In genomic region chr1:87200811-87201210, GRCm38 (mm10) we compare ENCODE assay signal across 39 mouse cellular contexts. TPM values are rescaled to one million over a fixed set of nuclear protein-coding genes. Genes with fewer than 3 reads are reported as not detected.
"Had no signal": no experiment of that assay in that cellular context is flagged by ENCODE, and none has a peak within 500 bp of the region (broad histone marks: within the 10 kb centered on the region; RNA-seq: fewer than 3 reads in every experiment).

No protein-coding gene starts in this region.

- H3K9ac ChIP-seq: heart, embryonic 13.5 days; heart, embryonic 15.5 days; hindbrain, embryonic 12.5 days; hindbrain, embryonic 14.5 days; intestine, embryonic 15.5 days; limb, embryonic 12.5 days; liver, embryonic 13.5 days had no signal

- DNase-seq: gastrocnemius, adult 2 months; gastrocnemius, postnatal 10 days; gastrocnemius, postnatal 25 days; heart, adult 18-20 months; heart, postnatal 10 days; heart, postnatal 4 days; kidney, adult 18-20 months; kidney, adult 8-10 months; kidney, postnatal 10 days; kidney, postnatal 25 days; kidney, postnatal 4 days; liver; liver, embryonic 13.5 days had no signal

- H3K27ac ChIP-seq: gastrocnemius, adult 2 months; heart, embryonic 10.5 days; heart, embryonic 13.5 days; heart, embryonic 15.5 days; hindbrain, embryonic 10.5 days; hindbrain, embryonic 12.5 days; hindbrain, embryonic 14.5 days; intestine, embryonic 15.5 days; layer of hippocampus, adult 2 months; limb, embryonic 10.5 days; limb, embryonic 12.5 days; liver, embryonic 13.5 days had no signal

- H3K4me2 ChIP-seq: heart, embryonic 13.5 days; heart, embryonic 15.5 days; hindbrain, embryonic 12.5 days; hindbrain, embryonic 14.5 days; intestine, embryonic 15.5 days; limb, embryonic 12.5 days; liver, embryonic 11.5 days; liver, embryonic 13.5 days had no signal

- H3K36me3 ChIP-seq: heart, embryonic 10.5 days; heart, embryonic 13.5 days; heart, embryonic 15.5 days; hindbrain, embryonic 10.5 days; hindbrain, embryonic 12.5 days; intestine, embryonic 15.5 days; limb, embryonic 10.5 days; limb, embryonic 12.5 days; liver, embryonic 13.5 days had no signal

- H3K4me1 ChIP-seq: liver, embryonic 13.5 days had no signal

- H3K9me3 ChIP-seq: heart, embryonic 10.5 days; heart, embryonic 13.5 days; heart, embryonic 15.5 days; hindbrain, embryonic 10.5 days; hindbrain, embryonic 12.5 days; intestine, embryonic 15.5 days; limb, embryonic 10.5 days; limb, embryonic 12.5 days; liver, embryonic 13.5 days had no signal

- H3K4me3 ChIP-seq: gastrocnemius, adult 2 months; heart, embryonic 10.5 days; heart, embryonic 13.5 days; heart, embryonic 15.5 days; hindbrain, embryonic 10.5 days; hindbrain, embryonic 12.5 days; intestine, embryonic 15.5 days; layer of hippocampus, adult 2 months; limb, embryonic 10.5 days; limb, embryonic 12.5 days; liver, embryonic 13.5 days had no signal

- ATAC-seq: hindbrain, embryonic 16.5 days; inflammation-experienced regulatory T-cells, adult 6 months; intestine, embryonic 15.5 days; intestine, postnatal 0 days had no signal

RNA-seq across cellular contexts. Expression of gene Chrng, which starts 3.6 kb away (rescaled TPM):
- total RNA-seq: gastrocnemius, adult 2 months; heart, adult 18-20 months; heart, adult 8-10 months; heart, postnatal 10 days; heart, postnatal 25 days; layer of hippocampus, adult 2 months; layer of hippocampus, postnatal 10 days; layer of hippocampus, postnatal 25 days; left cerebral cortex, adult 8-10 months; left cerebral cortex, postnatal 10 days; left cerebral cortex, postnatal 25 days had no signal
- polyA plus RNA-seq: frontal cortex, adult 2 months; hindbrain, embryonic 14.5 days; hindbrain, embryonic 16.5 days; intestine, postnatal 0 days had no signal

RNA-seq across cellular contexts. Expression of gene Chrnd, which starts 10.4 kb away (rescaled TPM):
- total RNA-seq: granulocyte monocyte progenitor cell, adult 5-6 weeks; heart, adult 18-20 months; heart, adult 8-10 months; heart, postnatal 10 days; heart, postnatal 25 days; heart, postnatal 4 days; layer of hippocampus, adult 2 months; layer of hippocampus, postnatal 10 days; layer of hippocampus, postnatal 25 days; left cerebral cortex, adult 8-10 months; left cerebral cortex, postnatal 10 days; left cerebral cortex, postnatal 25 days had no signal
- polyA plus RNA-seq: frontal cortex, adult 2 months; heart, embryonic 13.5 days; heart, embryonic 15.5 days; hindbrain, embryonic 10.5 days; hindbrain, embryonic 14.5 days; hindbrain, embryonic 16.5 days; inflammation-experienced regulatory T-cells, adult 6 months; intestine, embryonic 15.5 days; intestine, postnatal 0 days; liver, embryonic 11.5 days had no signal

RNA-seq across cellular contexts. Expression of gene Prss56, which starts 17.7 kb away (rescaled TPM):
- total RNA-seq: gastrocnemius, adult 2 months; gastrocnemius, postnatal 10 days; gastrocnemius, postnatal 25 days; gastrocnemius, postnatal 4 days; granulocyte monocyte progenitor cell, adult 5-6 weeks; heart, adult 18-20 months; heart, adult 8-10 months; heart, postnatal 10 days; heart, postnatal 25 days; heart, postnatal 4 days had no signal
- polyA plus RNA-seq: heart, embryonic 10.5 days; inflammation-experienced regulatory T-cells, adult 6 months; intestine, embryonic 15.5 days; intestine, postnatal 0 days; kidney, embryonic 14.5 days; kidney, embryonic 16.5 days; limb, embryonic 10.5 days; limb, embryonic 12.5 days; liver, embryonic 11.5 days; liver, embryonic 13.5 days had no signal

RNA-seq across cellular contexts. Expression of gene Ecel1, which starts 44.5 kb away (rescaled TPM):
- total RNA-seq: gastrocnemius, adult 2 months; gastrocnemius, postnatal 25 days; granulocyte monocyte progenitor cell, adult 5-6 weeks; heart, adult 18-20 months; heart, adult 8-10 months; heart, postnatal 10 days; heart, postnatal 25 days had no signal
- polyA plus RNA-seq: liver, embryonic 13.5 days had no signal
